Mouse (Mus musculus) limb, embryonic 14.5 days (tissue): ENCODE measurements around the gene Tcf25. TPM values are rescaled to one million over a fixed set of nuclear protein-coding genes. Genes with fewer than 3 reads are reported as not detected.
A peak's percentile ranks its signal among the peaks of the same experiment; 100 is the strongest.

Experiments
- ATAC-seq: fragments of 200-750 bp; cut with Nextera tagmentation; 2 replicates; pipeline ENCODE4 v1.8.0; 2017; ENCODE audit warnings: low read depth, moderate number of reproducible peaks, moderate TSS enrichment; ENCODE audit not compliant: low FRiP score
- DNase-seq: peaks from one replicate; pipeline ENCODE4 v3.0.0-alpha.2; 2015; ENCODE audit warnings: low spot score
- H3K27ac ChIP-seq: fragments of 300-500 bp; sonication (generic); replicated peaks from 2 replicates; pipeline ENCODE4 v1.5.1; 2014; ENCODE audit warnings: low read depth, mild to moderate bottlenecking, low read length, moderate library complexity, mixed read lengths
- H3K27me3 ChIP-seq: fragments of 300-500 bp; sonication (generic); 2 replicates; pipeline ENCODE4 v1.6.1; 2014; ENCODE audit warnings: low read length, mixed read lengths; ENCODE audit not compliant: control insufficient read depth, insufficient read depth
- H3K36me3 ChIP-seq: fragments of 300-500 bp; sonication (generic); 2 replicates; pipeline ENCODE4 v1.6.1; 2014; ENCODE audit warnings: mild to moderate bottlenecking, low read length, moderate library complexity, mixed read lengths; ENCODE audit not compliant: control insufficient read depth, insufficient read depth
- H3K4me1 ChIP-seq: fragments of 300-500 bp; sonication (generic); 2 replicates; pipeline ENCODE4 v1.6.1; 2014; ENCODE audit warnings: antibody characterized with exemption, low read length, mixed read lengths; ENCODE audit not compliant: control insufficient read depth, insufficient read depth
- H3K4me2 ChIP-seq: fragments of 300-500 bp; sonication (generic); replicated peaks from 2 replicates; pipeline ENCODE4 v1.6.1; 2014; ENCODE audit warnings: low read depth, mild to moderate bottlenecking, low read length, moderate library complexity; ENCODE audit not compliant: severe bottlenecking
- H3K4me3 ChIP-seq: fragments of 300-500 bp; sonication (generic); replicated peaks from 2 replicates; pipeline ENCODE4 v1.5.1; 2014; ENCODE audit warnings: low read length
- H3K9ac ChIP-seq: fragments of 300-500 bp; sonication (generic); 2 replicates; pipeline ENCODE4 v1.6.1; 2014; ENCODE audit warnings: mild to moderate bottlenecking, low read depth, low read length, moderate library complexity; ENCODE audit not compliant: severe bottlenecking
- H3K9me3 ChIP-seq: fragments of 300-500 bp; sonication (generic); 2 replicates; pipeline ENCODE4 v1.6.1; 2016; ENCODE audit warnings: low read length; ENCODE audit not compliant: control insufficient read depth
- POLR2A ChIP-seq: fragments of 200-500 bp; IDR thresholded peaks from 2 replicates; pipeline ENCODE4 v1.8.0; 2012; ENCODE audit warnings: inconsistent platforms, mild to moderate bottlenecking, moderate library complexity, borderline replicate concordance; ENCODE audit not compliant: insufficient read depth, insufficient read length; ENCODE audit errors: extremely low read depth
- WGBS: fragments of 180-500 bp; shearing (Covaris S2); extraction: QIAGEN DNeasy Blood & Tissue Kit; methylation state at CpG from one replicate; pipeline ENCODE4 v1.1.7; 2014; 5-methylcytosine and 5-hydroxymethylcytosine counted together
- polyA plus RNA-seq, 2 experiments: library from polyadenylated mRNA; depleted of rRNA in 1 of 2; stranded (reverse) in 1 of 2; unstranded in 1 of 2; fragments of >200 nt; fragmentation: Nextera tagmentation in 1 of 2; extraction: Ambion mirVana in 1 of 2; gene quantifications; 2 replicates each; pipeline versions ENCODE4 v1.2.1 to v1.2.3; 2012 to 2014

The Tcf25 gene
- polyA plus RNA-seq (2012; rRNA removed) (193 and 207 TPM in 2 replicates), polyA plus RNA-seq (2014; fragmentation: Nextera tagmentation; extraction: Ambion mirVana) (153 and 155 TPM in 2 replicates)

GRCm38 (mm10) chr8:123373403-123374238 is at the start of gene Tcf25:
Gene Tcf25 (plus strand): TSS chr8:123373753.
- H3K27me3 ChIP-seq, result no peaks in the 10 kb centered on the region
- under 1% methylated on average over 62 of the region's 75 CpGs for WGBS
- H3K36me3 ChIP-seq, result peaks cover 5% of the 10 kb centered on the region; the same call in 1 of the 2 replicates
- no peaks in the 10 kb centered on the region for H3K9me3 ChIP-seq
- H3K4me1 ChIP-seq, result peaks cover 5% of the 10 kb centered on the region
- ATAC-seq (peak; percentile 90), DNase-seq (peak; percentile 93)
- H3K4me2 ChIP-seq, result peak within 1 kb of the TSS; percentile 73
- H3K27ac ChIP-seq, result peak within 1 kb of the TSS; percentile 89
- peak within 1 kb of the TSS; percentile 63 for H3K4me3 ChIP-seq
- peak within 1 kb of the TSS; percentile 71 for H3K9ac ChIP-seq
- peak; percentile 87; the same call in 1 of the 2 replicates for TF ChIP-seq POLR2A

- TF ChIP-seq POLR2A, result no peak
- Histone ChIP-seq H3K9me3 (no peaks in the 10 kb centered on the region), H3K4me2 (no peak overlapping the region), H3K4me1 (0 out of 2 replicates have a peak, but pooled peaks cover 5% of the 10 kb centered on the region), H3K27me3 (peaks cover 8% of the 10 kb centered on the region; the same call in 1 of the 2 replicates), H3K4me3 (no peak overlapping the region), H3K27ac (no peak overlapping the region), H3K36me3 (no peaks in the 10 kb centered on the region), H3K9ac (no peak overlapping the region)
- no peak for DNase-seq
- no peak for ATAC-seq
- WGBS, result 95% methylated on average over 2 of the region's 2 CpGs
Measured at GRCm38 (mm10) chr8:123328552-123328951, 45.0 kb upstream of the Tcf25 start.

- 86% methylated on average over 4 of the region's 4 CpGs for WGBS
- Histone ChIP-seq H3K36me3 (no peaks in the 10 kb centered on the region), H3K4me1 (0 out of 2 replicates have a peak, but pooled peaks cover 5% of the 10 kb centered on the region), H3K4me2 (no peak overlapping the region), H3K9ac (no peak overlapping the region), H3K9me3 (no peaks in the 10 kb centered on the region), H3K27ac (no peak overlapping the region), H3K4me3 (no peak overlapping the region), H3K27me3 (peaks cover 16% of the 10 kb centered on the region)
- no peak for DNase-seq
- no peak for ATAC-seq
- TF ChIP-seq POLR2A, result no peak
Measured at GRCm38 (mm10) chr8:123329350-123329749, 44.2 kb upstream of the Tcf25 start.

- Histone ChIP-seq H3K27me3 (peaks cover 17% of the 10 kb centered on the region), H3K4me3 (no peak overlapping the region), H3K4me1 (0 out of 2 replicates have a peak, but pooled peaks cover 5% of the 10 kb centered on the region), H3K9ac (no peak overlapping the region), H3K36me3 (no peaks in the 10 kb centered on the region), H3K27ac (no peak overlapping the region), H3K4me2 (no peak overlapping the region), H3K9me3 (no peaks in the 10 kb centered on the region)
- no peak for DNase-seq
- WGBS, result 79% methylated on average over 5 of the region's 5 CpGs
- no peak for TF ChIP-seq POLR2A
- ATAC-seq, result no peak
Measured at GRCm38 (mm10) chr8:123329961-123330360, 43.6 kb upstream of the Tcf25 start.

GRCm38 (mm10) chr8:123330701-123331100 is 42.9 kb upstream of the Tcf25 start:
- H3K27ac ChIP-seq, result no peak overlapping the region

More at GRCm38 (mm10) chr8:123330701-123331100, 42.9 kb upstream of the Tcf25 start:
- H3K36me3 ChIP-seq, result no peaks in the 10 kb centered on the region
- 0 out of 2 replicates have a peak, but pooled peaks cover 5% of the 10 kb centered on the region for H3K4me1 ChIP-seq
- TF ChIP-seq POLR2A, result no peak
- no peak overlapping the region for H3K4me2 ChIP-seq
- H3K4me3 ChIP-seq, result no peak overlapping the region
- 76% methylated on average over 6 of the region's 6 CpGs for WGBS
- DNase-seq, result no peak
- ATAC-seq, result no peak
- no peak overlapping the region for H3K9ac ChIP-seq
- no peaks in the 10 kb centered on the region for H3K9me3 ChIP-seq
- H3K27me3 ChIP-seq, result peaks cover 17% of the 10 kb centered on the region
